Mouse (Mus musculus) heart, embryonic 16.5 days (tissue): ENCODE data around the gene Acvr1. TPM values are rescaled to one million over a fixed set of nuclear protein-coding genes. Genes with fewer than 3 reads are reported as not detected.

Source experiments
- ATAC-seq: fragments of 200-750 bp; cut with Nextera tagmentation; replicated peaks from 2 replicates; pipeline ENCODE4 v1.8.0; 2017; ENCODE audit warnings: moderate number of reproducible peaks; ENCODE audit not compliant: insufficient read depth, low FRiP score; ENCODE audit errors: extremely low read depth
- H3K27ac ChIP-seq: fragments of 300-500 bp; sonication (generic); 2 replicates; pipeline ENCODE4 v1.5.1; 2014; ENCODE audit warnings: mild to moderate bottlenecking, low read length, control low read depth, moderate library complexity
- H3K27me3 ChIP-seq: fragments of 300-500 bp; sonication (generic); 2 replicates; pipeline ENCODE4 v1.6.1; 2014; ENCODE audit warnings: low read length, mixed read lengths; ENCODE audit not compliant: control insufficient read depth, insufficient read depth
- H3K36me3 ChIP-seq: fragments of 300-500 bp; sonication (generic); 2 replicates; pipeline ENCODE4 v1.6.1; 2014; ENCODE audit not compliant: control insufficient read depth, insufficient read depth
- H3K4me1 ChIP-seq: fragments of 300-500 bp; sonication (generic); 2 replicates; pipeline ENCODE4 v1.6.1; 2014; ENCODE audit warnings: low read length, mixed read lengths; ENCODE audit not compliant: control insufficient read depth, insufficient read depth
- H3K4me2 ChIP-seq: fragments of 300-500 bp; sonication (generic); 2 replicates; pipeline ENCODE4 v1.6.1; 2014; ENCODE audit warnings: low read depth, mild to moderate bottlenecking, control low read depth, low read length
- H3K4me3 ChIP-seq: fragments of 300-500 bp; sonication (generic); 2 replicates; pipeline ENCODE4 v1.5.1; 2014; ENCODE audit warnings: mild to moderate bottlenecking, control low read depth, low read length
- H3K9ac ChIP-seq: fragments of 300-500 bp; sonication (generic); 2 replicates; pipeline ENCODE4 v1.6.1; 2014; ENCODE audit warnings: low read length, control low read depth
- H3K9me3 ChIP-seq: fragments of 300-500 bp; sonication (generic); replicated peaks from 2 replicates; pipeline ENCODE4 v1.6.1; 2016; ENCODE audit warnings: low read length; ENCODE audit not compliant: control insufficient read depth
- WGBS: fragments of 180-500 bp; shearing (Covaris S2); extraction: QIAGEN DNeasy Blood & Tissue Kit; methylation state at CpG from one replicate; pipeline ENCODE4 v1.1.7; 2014; 5-methylcytosine and 5-hydroxymethylcytosine counted together
- polyA plus RNA-seq: library from polyadenylated mRNA; unstranded; fragments of >200 nt; fragmentation: Nextera tagmentation; extraction: Ambion mirVana; gene quantifications from 2 replicates; pipeline ENCODE4 v1.2.1, GENCODE M21; 2015

Gene Acvr1
- polyA plus RNA-seq, 1 experiment from 2014 or later, result 8.0 TPM

DNA sequence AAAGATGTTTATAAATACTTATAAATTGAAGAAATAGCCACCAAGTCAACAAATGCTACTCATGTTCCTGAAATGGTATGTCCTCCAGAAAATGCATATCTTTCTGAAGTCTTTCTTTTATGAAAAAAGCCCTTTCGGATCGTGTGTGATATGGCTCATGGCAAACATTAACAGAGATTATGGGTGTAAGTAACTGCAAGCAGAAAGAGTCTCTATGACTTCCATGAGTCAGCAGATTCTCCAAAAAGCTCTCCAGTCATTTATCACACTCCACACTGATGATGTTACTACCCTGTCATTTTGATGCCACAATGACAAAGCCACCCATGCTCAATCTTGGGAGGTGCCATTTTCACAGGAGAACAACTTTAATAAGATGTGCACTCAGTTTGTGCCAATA, 132.5 kb downstream of the Acvr1 start:
- no peak overlapping the region for H3K9ac ChIP-seq
- H3K4me3 ChIP-seq, result no peak overlapping the region
- no peaks in the 10 kb centered on the region for H3K27me3 ChIP-seq
- 81% methylated on average over 2 of the region's 2 CpGs for WGBS
- H3K4me2 ChIP-seq, result no peak overlapping the region
- H3K36me3 ChIP-seq, result peaks cover 11% of the 10 kb centered on the region
- no peak overlapping the region for H3K27ac ChIP-seq
- no peaks in the 10 kb centered on the region for H3K4me1 ChIP-seq
- ATAC-seq, result no peak
- H3K9me3 ChIP-seq, result no peaks in the 10 kb centered on the region

DNA sequence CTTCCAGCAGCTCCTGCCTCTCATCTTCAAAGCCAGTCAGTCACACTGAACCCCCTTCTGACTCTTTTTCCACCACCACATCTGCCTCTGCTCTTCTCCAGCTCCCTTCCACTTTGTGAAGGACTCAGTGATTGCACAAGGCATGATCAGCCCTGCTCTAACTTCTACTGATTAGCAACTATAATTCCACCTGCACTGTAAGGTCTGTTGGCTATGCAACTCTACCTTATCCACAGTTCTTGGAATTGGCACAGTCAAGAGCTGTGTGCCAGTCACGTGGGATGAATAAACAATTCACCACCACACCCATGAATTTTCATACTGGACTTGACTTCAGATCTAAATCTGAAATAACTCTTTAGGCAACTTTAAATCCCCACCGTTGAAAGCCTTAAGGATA, 133.6 kb downstream of the Acvr1 start:
- ATAC-seq, result no peak

DNA sequence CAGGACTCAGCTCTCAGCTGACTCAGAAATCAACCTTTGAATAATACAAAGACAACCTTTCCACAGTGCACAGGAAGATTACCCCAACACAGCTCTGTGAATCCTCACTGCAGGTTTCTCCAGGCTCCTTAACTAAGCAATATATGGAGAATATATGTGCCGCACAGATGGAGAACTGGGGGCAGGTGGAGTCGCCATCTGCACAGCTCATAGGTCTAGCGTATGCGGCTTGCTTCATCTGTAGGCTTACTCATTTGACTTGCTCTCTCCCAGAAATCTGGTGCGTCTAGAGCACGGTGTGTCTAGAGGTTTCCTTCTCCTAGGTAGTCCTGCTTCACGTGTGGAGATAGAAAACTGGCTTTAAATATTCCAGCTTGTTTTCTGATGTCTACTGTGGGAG, 134.7 kb downstream of the Acvr1 start:
- WGBS, result 93% methylated on average over 7 of the region's 7 CpGs
- Histone ChIP-seq H3K4me2 (no peak overlapping the region), H3K9ac (no peak overlapping the region), H3K27ac (no peak overlapping the region), H3K36me3 (peaks cover 7% of the 10 kb centered on the region; the same call in 1 of the 2 replicates), H3K9me3 (no peaks in the 10 kb centered on the region), H3K27me3 (no peaks in the 10 kb centered on the region), H3K4me1 (no peaks in the 10 kb centered on the region), H3K4me3 (no peak overlapping the region)
- no peak for ATAC-seq

More for the DNA sequence above, 133.6 kb downstream of the Acvr1 start:
- no peaks in the 10 kb centered on the region for H3K9me3 ChIP-seq
- H3K4me1 ChIP-seq, result no peaks in the 10 kb centered on the region
- H3K4me3 ChIP-seq, result no peak overlapping the region
- peaks cover 7% of the 10 kb centered on the region; the same call in 1 of the 2 replicates for H3K36me3 ChIP-seq
- no peaks in the 10 kb centered on the region for H3K27me3 ChIP-seq
- WGBS, result 75% methylated on average over 2 of the region's 2 CpGs
- no peak overlapping the region for H3K27ac ChIP-seq
- H3K9ac ChIP-seq, result no peak overlapping the region
- no peak overlapping the region for H3K4me2 ChIP-seq

GRCm38 (mm10) chr2:58425436-58426004, 141.4 kb downstream of the Acvr1 start:
- Histone ChIP-seq H3K36me3 (peaks cover 2% of the 10 kb centered on the region; the same call in 1 of the 2 replicates), H3K9me3 (no peaks in the 10 kb centered on the region), H3K4me3 (no peak overlapping the region), H3K27me3 (no peaks in the 10 kb centered on the region), H3K4me2 (no peak overlapping the region), H3K4me1 (no peaks in the 10 kb centered on the region), H3K9ac (no peak overlapping the region), H3K27ac (no peak overlapping the region)
- ATAC-seq, result no peak
- WGBS, result 89% methylated on average over 13 of the region's 13 CpGs

- Histone ChIP-seq H3K27ac (no peak overlapping the region), H3K4me2 (no peak overlapping the region), H3K27me3 (no peaks in the 10 kb centered on the region), H3K36me3 (no peaks in the 10 kb centered on the region), H3K4me1 (no peaks in the 10 kb centered on the region), H3K9me3 (no peaks in the 10 kb centered on the region), H3K4me3 (no peak overlapping the region), H3K9ac (no peak overlapping the region)
- ATAC-seq, result no peak
- WGBS, result 62% methylated on average over 5 of the region's 5 CpGs
Measured at GRCm38 (mm10) chr2:58423319-58423718, 143.6 kb downstream of the Acvr1 start.

GRCm38 (mm10) chr2:58419571-58419970, 147.4 kb downstream of the Acvr1 start:
- WGBS, result 84% methylated on average over 8 of the region's 8 CpGs
- Histone ChIP-seq H3K36me3 (no peaks in the 10 kb centered on the region), H3K9me3 (no peaks in the 10 kb centered on the region), H3K4me3 (no peak overlapping the region), H3K27me3 (no peaks in the 10 kb centered on the region), H3K4me1 (no peaks in the 10 kb centered on the region), H3K9ac (no peak overlapping the region), H3K27ac (no peak overlapping the region), H3K4me2 (no peak overlapping the region)
- no peak for ATAC-seq

DNA sequence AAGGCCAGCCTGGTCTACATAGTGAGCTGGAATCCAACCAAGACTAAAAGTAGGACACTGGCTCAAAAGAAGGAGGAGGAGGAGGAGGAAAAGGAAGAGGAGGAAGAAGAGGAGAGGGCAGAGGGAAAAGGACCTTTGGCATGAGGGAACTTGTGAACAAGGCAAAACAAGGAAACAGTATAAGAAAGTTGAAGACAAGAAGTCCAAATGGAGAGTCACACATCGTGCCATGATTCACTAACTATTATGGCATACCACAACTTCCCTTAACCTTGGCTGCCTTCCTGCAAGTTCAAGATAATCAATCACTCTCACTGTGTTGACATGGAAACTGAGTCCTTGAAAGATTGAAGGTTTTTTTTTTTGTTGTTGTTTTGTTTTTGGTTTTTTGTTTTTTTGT, 148.8 kb downstream of the Acvr1 start:
- 87% methylated on average over 1 of the region's 1 CpGs for WGBS
- Histone ChIP-seq H3K9ac (no peak overlapping the region), H3K4me2 (no peak overlapping the region), H3K4me1 (no peaks in the 10 kb centered on the region), H3K4me3 (no peak overlapping the region), H3K36me3 (no peaks in the 10 kb centered on the region), H3K9me3 (no peaks in the 10 kb centered on the region), H3K27ac (no peak overlapping the region), H3K27me3 (no peaks in the 10 kb centered on the region)
- no peak for ATAC-seq

GRCm38 (mm10) chr2:58417684-58418083, 149.3 kb downstream of the Acvr1 start:
- Histone ChIP-seq H3K27me3 (no peaks in the 10 kb centered on the region), H3K9me3 (no peaks in the 10 kb centered on the region), H3K4me3 (no peak overlapping the region), H3K9ac (no peak overlapping the region), H3K4me1 (no peaks in the 10 kb centered on the region), H3K36me3 (no peaks in the 10 kb centered on the region), H3K4me2 (no peak overlapping the region), H3K27ac (no peak overlapping the region)
- 80% methylated on average over 9 of the region's 9 CpGs for WGBS
- ATAC-seq, result no peak

GRCm38 (mm10) chr2:58415037-58415436, 151.9 kb downstream of the Acvr1 start:
- H3K4me3 ChIP-seq, result no peak overlapping the region
- no peak overlapping the region for H3K4me2 ChIP-seq
- no peaks in the 10 kb centered on the region for H3K27me3 ChIP-seq
- no peaks in the 10 kb centered on the region for H3K4me1 ChIP-seq
- H3K27ac ChIP-seq, result no peak overlapping the region
- H3K36me3 ChIP-seq, result no peaks in the 10 kb centered on the region
- ATAC-seq, result no peak
- no peaks in the 10 kb centered on the region for H3K9me3 ChIP-seq
- no peak overlapping the region for H3K9ac ChIP-seq
